Mouse (Mus musculus) kidney, embryonic 16.5 days (tissue): ENCODE measurements at regions not wholly inside any gene's neighbourhood (a gene's known extent, or its start where the extent isn't known, plus 50 kb on each side); places are given as distances from the start of the nearest gene placed in this dataset.

Experiments
- ATAC-seq: fragments of 200-750 bp; cut with Nextera tagmentation; 2 replicates; pipeline ENCODE4 v1.8.0; 2017; ENCODE audit warnings: moderate TSS enrichment; ENCODE audit not compliant: low FRiP score, low TSS enrichment
- H3K27ac ChIP-seq: fragments of 300-500 bp; sonication (generic); 2 replicates; pipeline ENCODE4 v1.5.1; 2014; ENCODE audit warnings: low read length
- H3K27me3 ChIP-seq: fragments of 300-500 bp; sonication (generic); 2 replicates; pipeline ENCODE4 v1.6.1; 2014; ENCODE audit warnings: low read length, control low read depth, mixed read lengths; ENCODE audit not compliant: insufficient read depth
- H3K36me3 ChIP-seq: fragments of 300-500 bp; sonication (generic); 2 replicates; pipeline ENCODE4 v1.6.1; 2014; ENCODE audit warnings: low read length, control low read depth, mixed read lengths; ENCODE audit not compliant: insufficient read depth
- H3K4me1 ChIP-seq: fragments of 300-500 bp; sonication (generic); 2 replicates; pipeline ENCODE4 v1.6.1; 2014; ENCODE audit warnings: low read length, control low read depth, mixed read lengths; ENCODE audit not compliant: insufficient read depth
- H3K4me2 ChIP-seq: fragments of 300-500 bp; sonication (generic); replicated peaks from 2 replicates; pipeline ENCODE4 v1.6.1; 2014; ENCODE audit warnings: low read depth, low read length
- H3K4me3 ChIP-seq: fragments of 300-500 bp; sonication (generic); 2 replicates; pipeline ENCODE4 v1.5.1; 2014; ENCODE audit warnings: mild to moderate bottlenecking, low read length
- H3K9ac ChIP-seq: fragments of 300-500 bp; sonication (generic); replicated peaks from 2 replicates; pipeline ENCODE4 v1.6.1; 2014; ENCODE audit warnings: low read length
- H3K9me3 ChIP-seq: fragments of 300-500 bp; sonication (generic); 2 replicates; pipeline ENCODE4 v1.6.1; 2016; ENCODE audit warnings: low read length, control low read depth
- WGBS: fragments of 180-500 bp; shearing (Covaris S2); extraction: QIAGEN DNeasy Blood & Tissue Kit; methylation state at CpG from one replicate; pipeline ENCODE4 v1.1.7; 2014; 5-methylcytosine and 5-hydroxymethylcytosine counted together

GRCm38 (mm10) chr13:8119986-8120385, 82.7 kb upstream of the Adarb2 start:
- Histone ChIP-seq H3K9ac (no peak overlapping the region), H3K9me3 (no peaks in the 10 kb centered on the region), H3K4me3 (no peak overlapping the region), H3K4me1 (no peaks in the 10 kb centered on the region), H3K27ac (no peak overlapping the region), H3K4me2 (no peak overlapping the region), H3K27me3 (no peaks in the 10 kb centered on the region), H3K36me3 (no peaks in the 10 kb centered on the region)
- 81% methylated on average over 2 of the region's 2 CpGs for WGBS
- no peak for ATAC-seq

- Histone ChIP-seq H3K27me3 (no peaks in the 10 kb centered on the region), H3K4me1 (no peaks in the 10 kb centered on the region), H3K9me3 (no peaks in the 10 kb centered on the region), H3K36me3 (no peaks in the 10 kb centered on the region), H3K4me2 (no peak overlapping the region), H3K27ac (no peak overlapping the region), H3K9ac (no peak overlapping the region), H3K4me3 (no peak overlapping the region)
- 83% methylated on average over 2 of the region's 2 CpGs for WGBS
- no peak for ATAC-seq
These were observed 67.9 kb upstream of the Adarb2 start for GRCm38 (mm10) chr13:8134764-8135163.

GRCm38 (mm10) chr13:8139396-8139795, 63.3 kb upstream of the Adarb2 start:
- Histone ChIP-seq H3K9me3 (no peaks in the 10 kb centered on the region), H3K4me1 (no peaks in the 10 kb centered on the region), H3K27me3 (no peaks in the 10 kb centered on the region), H3K4me3 (no peak overlapping the region), H3K4me2 (no peak overlapping the region), H3K9ac (no peak overlapping the region), H3K36me3 (no peaks in the 10 kb centered on the region), H3K27ac (no peak overlapping the region)
- WGBS: 26% methylated on average over 1 of the region's 1 CpGs
- 0 out of 2 replicates have a peak, but pooled peaks have one; percentile 51 for ATAC-seq

GRCm38 (mm10) chr13:8152168-8152567, 50.5 kb upstream of the Adarb2 start:
- no peak overlapping the region for H3K4me2 ChIP-seq
- 87% methylated on average over 5 of the region's 5 CpGs for WGBS
- no peaks in the 10 kb centered on the region for H3K36me3 ChIP-seq
- H3K4me1 ChIP-seq: no peaks in the 10 kb centered on the region
- ATAC-seq: no peak
- H3K4me3 ChIP-seq: no peak overlapping the region
- H3K27ac ChIP-seq: no peak overlapping the region
- no peaks in the 10 kb centered on the region for H3K9me3 ChIP-seq
- no peaks in the 10 kb centered on the region for H3K27me3 ChIP-seq
- H3K9ac ChIP-seq: no peak overlapping the region
